Mouse (Mus musculus): Measurements from ENCODE around the gene Rem2.

The Rem2 gene

GRCm38 (mm10) chr14:54443712-54444618 is 31.9 kb upstream of the Rem2 start:
- no peak for DNase-seq (ENCODE audit: low spot score)

- DNase-seq (ENCODE audit: low spot score), result no peak
Measured at GRCm38 (mm10) chr14:54445476-54445875, 30.4 kb upstream of the Rem2 start.

- DNase-seq (ENCODE audit: low spot score), result no peak
Measured at GRCm38 (mm10) chr14:54453566-54453965, 22.3 kb upstream of the Rem2 start.

GRCm38 (mm10) chr14:54454669-54455528 is 21.0 kb upstream of the Rem2 start:
- no peak for DNase-seq (ENCODE audit: low spot score)

- no peak for DNase-seq (ENCODE audit: low spot score)
Measured at GRCm38 (mm10) chr14:54457907-54458569, 17.9 kb upstream of the Rem2 start.

GRCm38 (mm10) chr14:54462146-54462545 is 13.8 kb upstream of the Rem2 start:
- no peak for DNase-seq (ENCODE audit: low spot score)

GRCm38 (mm10) chr14:54463108-54463958 is 12.6 kb upstream of the Rem2 start:
- DNase-seq (ENCODE audit: low spot score), result no peak

GRCm38 (mm10) chr14:54463959-54464292 is 12.0 kb upstream of the Rem2 start, which contains the start of gene Lrp10:
TSS of gene Lrp10 (plus strand) at chr14:54464137.
- DNase-seq (ENCODE audit: low spot score), result peak; percentile 72

GRCm38 (mm10) chr14:54464293-54465005 is 11.5 kb upstream of the Rem2 start:
- DNase-seq (ENCODE audit: low spot score), result no peak

GRCm38 (mm10) chr14:54471467-54471866 is 4.4 kb upstream of the Rem2 start:
- DNase-seq (ENCODE audit: low spot score), result no peak

GRCm38 (mm10) chr14:54472671-54473070 is 3.2 kb upstream of the Rem2 start:
- no peak for DNase-seq (ENCODE audit: low spot score)

GRCm38 (mm10) chr14:54474744-54475143 is 1.2 kb upstream of the Rem2 start:
- DNase-seq (ENCODE audit: low spot score), result no peak

GRCm38 (mm10) chr14:54477172-54477909 is 1.4 kb downstream of the Rem2 start:
- DNase-seq (ENCODE audit: low spot score), result no peak

GRCm38 (mm10) chr14:54479451-54479920 is 3.6 kb downstream of the Rem2 start:
- no peak for DNase-seq (ENCODE audit: low spot score)

- DNase-seq (ENCODE audit: low spot score), result no peak
Measured at GRCm38 (mm10) chr14:54480673-54481072, 4.8 kb downstream of the Rem2 start.

- no peak for DNase-seq (ENCODE audit: low spot score)
Measured at GRCm38 (mm10) chr14:54481402-54481801, 5.5 kb downstream of the Rem2 start.

- DNase-seq (ENCODE audit: low spot score), result no peak
Measured at GRCm38 (mm10) chr14:54482498-54482897, 6.6 kb downstream of the Rem2 start.

GRCm38 (mm10) chr14:54485899-54486298 is 10.0 kb downstream of the Rem2 start:
- DNase-seq (ENCODE audit: low spot score), result no peak

GRCm38 (mm10) chr14:54487732-54488131 is 11.8 kb downstream of the Rem2 start:
- no peak for DNase-seq (ENCODE audit: low spot score)

- DNase-seq (ENCODE audit: low spot score), result no peak
Measured at GRCm38 (mm10) chr14:54488350-54488749, 12.4 kb downstream of the Rem2 start.

Measured in urinary bladder, postnatal 10 days (tissue).